Mouse (Mus musculus) cortical plate, adult 2 months (tissue): ENCODE measurements around the gene Hexim1.

Experiments
- CTCF ChIP-seq: fragments of 200-500 bp; IDR thresholded peaks from 2 replicates; pipeline ENCODE4 v1.5.1; 2011; ENCODE audit warnings: mild to moderate bottlenecking, control low read depth, low read length; ENCODE audit not compliant: insufficient read depth; ENCODE audit errors: extremely low read depth
- POLR2A ChIP-seq: fragments of 200-500 bp; IDR thresholded peaks from 2 replicates; pipeline ENCODE4 v1.6.1; 2011; ENCODE audit warnings: mild to moderate bottlenecking, low read length, control low read depth; ENCODE audit not compliant: insufficient read depth; ENCODE audit errors: extremely low read depth

DNA sequence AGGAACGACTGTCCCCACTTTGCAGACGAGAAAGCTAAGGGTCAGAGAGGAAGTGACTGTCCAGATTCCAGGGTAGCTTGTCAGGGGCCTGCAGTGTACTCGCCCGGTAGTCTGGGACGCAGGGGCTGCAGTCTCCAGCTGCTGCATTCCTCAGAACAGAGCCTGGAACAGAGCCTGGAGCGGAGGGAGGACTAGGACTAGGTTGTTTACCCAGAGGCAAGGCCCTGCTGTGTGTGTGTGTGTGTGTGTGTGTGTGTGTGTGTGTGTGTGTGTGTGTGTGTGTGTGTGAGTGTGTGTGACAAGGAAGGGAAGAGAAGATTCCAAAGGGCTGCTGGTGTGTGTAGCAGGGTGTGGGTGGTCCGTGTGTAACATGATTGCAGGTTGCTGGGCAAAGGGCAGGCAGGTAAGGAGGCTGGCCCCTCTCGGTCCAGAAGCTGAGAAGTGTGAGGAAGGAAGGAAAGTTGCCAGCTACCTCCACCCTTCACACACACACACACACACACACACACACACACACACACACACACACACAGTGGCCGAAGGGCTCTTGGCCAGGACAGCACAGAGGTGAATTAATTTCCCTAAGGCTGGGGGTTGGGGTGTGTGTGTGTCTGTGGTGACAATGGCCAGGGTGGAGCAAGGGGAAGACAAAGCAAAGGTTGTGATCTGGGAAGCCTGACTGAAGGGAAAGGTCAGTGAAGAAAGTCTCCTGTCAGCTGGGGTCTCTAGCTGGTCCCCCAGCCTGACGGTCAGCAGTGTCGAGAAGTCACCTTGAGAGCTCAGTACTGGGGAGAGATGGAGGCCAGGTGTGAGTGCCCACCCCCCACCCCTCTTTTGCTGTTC, 25.3 kb downstream of the Hexim1 start:
- TF ChIP-seq CTCF (no peak), POLR2A (no peak)
